In the genomic region with DNA sequence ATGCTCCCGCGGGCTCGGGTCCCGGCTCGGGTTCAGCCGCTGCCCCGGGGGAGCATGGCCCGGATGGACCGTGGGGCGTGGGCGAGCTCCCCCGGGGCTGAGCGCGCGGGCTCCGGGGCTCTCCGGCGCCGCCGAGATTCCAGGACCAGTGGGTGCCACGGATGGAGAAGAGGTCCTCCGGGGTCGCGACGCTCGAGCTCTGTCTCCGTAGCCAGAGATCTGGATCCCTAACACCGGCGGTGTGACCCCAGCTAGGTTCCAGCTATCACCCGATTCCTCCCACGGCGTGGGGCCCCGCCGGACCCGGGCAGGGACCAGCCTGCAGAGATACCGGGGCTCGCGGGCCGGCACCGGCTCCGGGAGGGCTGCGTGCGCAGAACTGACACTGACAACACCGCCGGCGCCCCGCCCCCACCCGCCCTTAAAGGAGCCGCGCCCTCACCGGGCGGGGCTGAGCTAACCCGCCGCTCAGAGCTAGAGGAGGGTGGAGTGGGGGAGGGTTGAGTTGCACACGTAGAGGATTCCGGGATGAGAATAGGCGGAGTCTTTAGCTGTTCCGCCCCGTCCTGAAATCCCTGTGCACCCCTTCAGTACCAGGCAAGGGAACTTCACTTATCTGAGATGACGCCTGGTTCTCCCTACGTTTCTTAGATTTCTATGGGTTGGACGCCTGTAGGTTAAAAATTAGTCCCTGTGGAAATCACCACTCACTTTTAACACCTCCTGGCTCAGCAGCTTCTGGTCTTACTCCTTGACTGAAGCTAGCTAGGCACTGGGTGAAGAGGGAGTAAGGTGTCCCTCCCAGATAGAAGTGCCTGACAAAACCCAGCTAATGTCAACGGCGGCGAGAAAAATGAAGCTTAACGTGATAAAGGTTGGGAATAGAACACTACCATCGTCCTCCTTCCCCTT, we compare ENCODE assay signal across 8 mouse cellular contexts. TPM values are rescaled to one million over a fixed set of nuclear protein-coding genes. Genes with fewer than 3 reads are reported as not detected.
DNase-seq lines count a peak whose midpoint lies in the region; ATAC-seq and TF ChIP-seq lines count a peak whose summit lies in the region.

A gene (minus strand): TSS at position 399 of the 912 bp plus-strand sequence.

- TF ChIP-seq EP300 in heart, adult 2 months (IDR thresholded peaks at IDR 0.05; ENCODE audit: insufficient read depth, low read depth, low read length): peak; percentile 65; the same call in 1 of the 2 replicates

- no peak for TF ChIP-seq CTCF in heart, adult 2 months (IDR thresholded peaks at IDR 0.05)

- H3K9ac ChIP-seq in embryonic facial prominence, embryonic 14.5 days (ENCODE audit: low read depth, low read length): peak within 1 kb of the TSS; percentile 87
- peak within 1 kb of the TSS; percentile 95 for H3K9ac ChIP-seq in heart, adult 2 months (ENCODE audit: low read depth, low read length)
- peak within 1 kb of the TSS; percentile 90 for H3K9ac ChIP-seq in limb, embryonic 13.5 days
- peak within 1 kb of the TSS; percentile 97 for H3K9ac ChIP-seq in midbrain, embryonic 16.5 days (ENCODE audit: low read depth, low read length)

- H3K79me2 ChIP-seq in heart, adult 2 months (replicated peaks; ENCODE audit: control insufficient read depth, insufficient read depth, low read length): peaks cover 2% of the 10 kb centered on the region

- TF ChIP-seq POLR2A in heart, adult 2 months (IDR thresholded peaks at IDR 0.05; ENCODE audit: insufficient read depth, low read depth, low read length): peak; percentile 54

- H3K4me1 ChIP-seq in embryonic facial prominence, embryonic 14.5 days (ENCODE audit: control insufficient read depth, insufficient read depth, low read length): peaks cover 13% of the 10 kb centered on the region
- H3K4me1 ChIP-seq in heart, adult 2 months (ENCODE audit: control insufficient read depth, insufficient read depth, low read length): peaks cover 7% of the 10 kb centered on the region
- H3K4me1 ChIP-seq in limb, embryonic 13.5 days: peaks cover 25% of the 10 kb centered on the region
- peaks cover 28% of the 10 kb centered on the region for H3K4me1 ChIP-seq in midbrain, embryonic 16.5 days (ENCODE audit: control insufficient read depth, insufficient read depth, low read length)

- WGBS in embryonic facial prominence, embryonic 14.5 days: under 1% methylated on average over 40 of the region's 67 CpGs
- WGBS in heart, adult 2 months: under 1% methylated on average over 67 of the region's 67 CpGs
- WGBS in limb, embryonic 13.5 days: under 1% methylated on average over 67 of the region's 67 CpGs
- WGBS in midbrain, embryonic 16.5 days: under 1% methylated on average over 67 of the region's 67 CpGs

- H3K27ac ChIP-seq in embryonic facial prominence, embryonic 14.5 days (replicated peaks; ENCODE audit: low read depth, low read length): peak within 1 kb of the TSS; percentile 70
- H3K27ac ChIP-seq in heart, adult 2 months: peak within 1 kb of the TSS; percentile 97
- H3K27ac ChIP-seq in limb, embryonic 13.5 days: peak within 1 kb of the TSS; percentile 61
- peak within 1 kb of the TSS; percentile 79 for H3K27ac ChIP-seq in midbrain, embryonic 16.5 days (ENCODE audit: low read length)

- H3K36me3 ChIP-seq in embryonic facial prominence, embryonic 14.5 days (ENCODE audit: control insufficient read depth, insufficient read depth, low read length): peaks cover 17% of the 10 kb centered on the region
- H3K36me3 ChIP-seq in heart, adult 2 months (ENCODE audit: control insufficient read depth, insufficient read depth, low read length): no peaks in the 10 kb centered on the region
- peaks cover 20% of the 10 kb centered on the region for H3K36me3 ChIP-seq in limb, embryonic 13.5 days
- peaks cover 4% of the 10 kb centered on the region for H3K36me3 ChIP-seq in midbrain, embryonic 16.5 days (ENCODE audit: control insufficient read depth, insufficient read depth, low read length)

- no peaks in the 10 kb centered on the region for H3K27me3 ChIP-seq in embryonic facial prominence, embryonic 14.5 days (replicated peaks; ENCODE audit: control insufficient read depth, insufficient read depth, low read length)
- no peaks in the 10 kb centered on the region for H3K27me3 ChIP-seq in heart, adult 2 months (ENCODE audit: control insufficient read depth, insufficient read depth, low read length)
- 0 out of 2 replicates have a peak, but pooled peaks cover 3% of the 10 kb centered on the region for H3K27me3 ChIP-seq in limb, embryonic 13.5 days
- no peaks in the 10 kb centered on the region for H3K27me3 ChIP-seq in midbrain, embryonic 16.5 days (ENCODE audit: control insufficient read depth, insufficient read depth, low read depth, low read length)

- H3K9me3 ChIP-seq in embryonic facial prominence, embryonic 14.5 days (ENCODE audit: control insufficient read depth, low read length): no peaks in the 10 kb centered on the region
- H3K9me3 ChIP-seq in limb, embryonic 13.5 days: no peaks in the 10 kb centered on the region
- no peaks in the 10 kb centered on the region for H3K9me3 ChIP-seq in midbrain, embryonic 16.5 days (replicated peaks; ENCODE audit: control insufficient read depth, low read length, poor library complexity, severe bottlenecking)

- DNase-seq in 3134 (ENCODE audit: extremely low read depth, insufficient read length, low spot score): peak; percentile 93
- DNase-seq in adrenal gland, postnatal 4 days (ENCODE audit: low spot score in 2 of 2): peak; percentile 59 to 75
- peak; percentile 99 for DNase-seq in embryonic facial prominence, embryonic 14.5 days (ENCODE audit: low spot score)
- DNase-seq in heart, adult 2 months: peak; percentile 89 to 93
- DNase-seq in kidney, adult 8-10 months: peak; percentile 92 to 95
- peak; percentile 79 to 81 for DNase-seq in spleen, postnatal 14 days (ENCODE audit: low spot score in 2 of 2)

- peak; percentile 98 for ATAC-seq in embryonic facial prominence, embryonic 14.5 days (ENCODE audit: low read depth)
- peak; percentile 97 for ATAC-seq in limb, embryonic 13.5 days (ENCODE audit: low FRiP score, low read depth)
- ATAC-seq in midbrain, embryonic 16.5 days: peak; percentile 97

- H3K4me3 ChIP-seq in embryonic facial prominence, embryonic 14.5 days (ENCODE audit: low read depth, low read length): peak within 1 kb of the TSS; percentile 92
- H3K4me3 ChIP-seq in heart, adult 2 months: peak within 1 kb of the TSS; percentile 95
- H3K4me3 ChIP-seq in limb, embryonic 13.5 days: peak within 1 kb of the TSS; percentile 93
- H3K4me3 ChIP-seq in midbrain, embryonic 16.5 days (ENCODE audit: low read depth, low read length): peak within 1 kb of the TSS; percentile 97

- H3K4me2 ChIP-seq in embryonic facial prominence, embryonic 14.5 days (ENCODE audit: low read depth, low read length): peak within 1 kb of the TSS; percentile 96
- H3K4me2 ChIP-seq in limb, embryonic 13.5 days (replicated peaks): peak within 1 kb of the TSS; percentile 96
- peak within 1 kb of the TSS; percentile 91 for H3K4me2 ChIP-seq in midbrain, embryonic 16.5 days (ENCODE audit: low read length)

- intact Hi-C loops in heart, adult 2 months (cut with DNase I): no loop called here

RNA-seq across cellular contexts. Expression of the gene that starts here (rescaled TPM):
- total RNA-seq in adrenal gland, postnatal 4 days (2021): 10 to 100 TPM; 28.9 to 31.8 TPM
- 7.3 and 9.5 TPM in 2 replicates for polyA plus RNA-seq in embryonic facial prominence, embryonic 14.5 days (2014; fragmentation: Nextera tagmentation; extraction: Ambion mirVana)
- total RNA-seq in heart, adult 2 months (2021): 10 to 100 TPM; 14.4 to 15.7 TPM
- 20.4 and 29.9 TPM in 2 replicates for polyA plus RNA-seq in heart, adult 2 months (2012; rRNA removed)
- polyA plus RNA-seq in limb, embryonic 13.5 days (2015; fragmentation: Nextera tagmentation; extraction: Ambion mirVana): 6.8 and 7.8 TPM in 2 replicates
- polyA plus RNA-seq in midbrain, embryonic 16.5 days (2015; fragmentation: Nextera tagmentation; extraction: Ambion mirVana): 22.3 and 24.8 TPM in 2 replicates

Comparison
In these comparisons a context has a peak if more than half of its experiments do, and no peak if none do; other contexts are left out.
1. Peak in every context shown above with its lines: DNase-seq, ATAC-seq, H3K4me3 ChIP-seq and H3K27ac ChIP-seq.